Mouse (Mus musculus): Measurements from ENCODE around the gene Igf1r. TPM values are rescaled to one million over a fixed set of nuclear protein-coding genes. Genes with fewer than 3 reads are reported as not detected.

Gene Igf1r
- polyA plus RNA-seq, 1 experiment from 2014 or later, result 25.2 TPM

GRCm38 (mm10) chr7:68239220-68239827 is 286.7 kb downstream of the Igf1r start:
- H3K9me3 ChIP-seq, result no peaks in the 10 kb centered on the region
- peaks cover 12% of the 10 kb centered on the region; the same call in 1 of the 2 replicates for H3K4me1 ChIP-seq
- no peaks in the 10 kb centered on the region for H3K27me3 ChIP-seq (replicated peaks; ENCODE audit: low read depth, poor library complexity, severe bottlenecking)
- 59% methylated on average over 11 of the region's 11 CpGs for WGBS
- no peak overlapping the region for H3K4me3 ChIP-seq
- DNase-seq (ENCODE audit: low spot score), result peak; percentile 33
- H3K27ac ChIP-seq (replicated peaks), result no peak overlapping the region; the same call in 1 of the 2 replicates
- no peaks in the 10 kb centered on the region for H3K36me3 ChIP-seq (replicated peaks)

GRCm38 (mm10) chr7:68241205-68241604 is 288.6 kb downstream of the Igf1r start:
- no peaks in the 10 kb centered on the region for H3K9me3 ChIP-seq
- no peak for DNase-seq (ENCODE audit: low spot score)
- H3K27me3 ChIP-seq (replicated peaks; ENCODE audit: low read depth, poor library complexity, severe bottlenecking), result no peaks in the 10 kb centered on the region
- H3K4me1 ChIP-seq, result peaks cover 18% of the 10 kb centered on the region
- WGBS, result 86% methylated on average over 9 of the region's 9 CpGs
- H3K36me3 ChIP-seq (replicated peaks), result no peaks in the 10 kb centered on the region
- H3K27ac ChIP-seq (replicated peaks), result no peak overlapping the region
- no peak overlapping the region for H3K4me3 ChIP-seq

GRCm38 (mm10) chr7:68245681-68246080 is 293.1 kb downstream of the Igf1r start:
- Histone ChIP-seq H3K36me3 (replicated peaks) (no peaks in the 10 kb centered on the region), H3K4me3 (no peak overlapping the region), H3K27me3 (replicated peaks; ENCODE audit: low read depth, poor library complexity, severe bottlenecking) (no peaks in the 10 kb centered on the region), H3K4me1 (peaks cover 11% of the 10 kb centered on the region; the same call in 1 of the 2 replicates), H3K27ac (replicated peaks) (no peak overlapping the region), H3K9me3 (peaks cover 5% of the 10 kb centered on the region; the same call in 1 of the 2 replicates)
- 48% methylated on average over 4 of the region's 4 CpGs for WGBS
- no peak for DNase-seq (ENCODE audit: low spot score)

GRCm38 (mm10) chr7:68246249-68246648 is 293.6 kb downstream of the Igf1r start:
- H3K27ac ChIP-seq (replicated peaks), result no peak overlapping the region
- H3K4me3 ChIP-seq, result no peak overlapping the region
- WGBS, result 68% methylated on average over 8 of the region's 8 CpGs
- no peaks in the 10 kb centered on the region for H3K27me3 ChIP-seq (replicated peaks; ENCODE audit: low read depth, poor library complexity, severe bottlenecking)
- H3K4me1 ChIP-seq, result peaks cover 7% of the 10 kb centered on the region; the same call in 1 of the 2 replicates
- H3K36me3 ChIP-seq (replicated peaks), result no peaks in the 10 kb centered on the region
- no peak for DNase-seq (ENCODE audit: low spot score)
- peaks cover 5% of the 10 kb centered on the region; the same call in 1 of the 2 replicates for H3K9me3 ChIP-seq

- 86% methylated on average over 1 of the region's 1 CpGs for WGBS
- H3K4me1 ChIP-seq, result peaks cover 7% of the 10 kb centered on the region; the same call in 1 of the 2 replicates
Observed at GRCm38 (mm10) chr7:68250411-68250810, 297.8 kb downstream of the Igf1r start.

GRCm38 (mm10) chr7:68250902-68251301 is 298.3 kb downstream of the Igf1r start:
- H3K27ac ChIP-seq (replicated peaks), result no peak overlapping the region
- H3K4me1 ChIP-seq, result peaks cover 4% of the 10 kb centered on the region; the same call in 1 of the 2 replicates
- no peak for DNase-seq (ENCODE audit: low spot score)
- 90% methylated on average over 3 of the region's 3 CpGs for WGBS
- H3K9me3 ChIP-seq, result peaks cover 5% of the 10 kb centered on the region; the same call in 1 of the 2 replicates
- H3K4me3 ChIP-seq, result no peak overlapping the region
- no peaks in the 10 kb centered on the region for H3K36me3 ChIP-seq (replicated peaks)
- no peaks in the 10 kb centered on the region for H3K27me3 ChIP-seq (replicated peaks; ENCODE audit: low read depth, poor library complexity, severe bottlenecking)

More at GRCm38 (mm10) chr7:68250411-68250810, 297.8 kb downstream of the Igf1r start:
- DNase-seq (ENCODE audit: low spot score), result no peak
- no peaks in the 10 kb centered on the region for H3K27me3 ChIP-seq (replicated peaks; ENCODE audit: low read depth, poor library complexity, severe bottlenecking)
- no peaks in the 10 kb centered on the region for H3K36me3 ChIP-seq (replicated peaks)
- no peak overlapping the region for H3K4me3 ChIP-seq
- H3K27ac ChIP-seq (replicated peaks), result no peak overlapping the region
- H3K9me3 ChIP-seq, result peaks cover 5% of the 10 kb centered on the region; the same call in 1 of the 2 replicates

GRCm38 (mm10) chr7:68257767-68258166 is 305.1 kb downstream of the Igf1r start:
- Histone ChIP-seq H3K36me3 (replicated peaks) (no peaks in the 10 kb centered on the region), H3K4me3 (no peak overlapping the region), H3K9me3 (no peaks in the 10 kb centered on the region), H3K27me3 (replicated peaks; ENCODE audit: low read depth, poor library complexity, severe bottlenecking) (no peaks in the 10 kb centered on the region), H3K27ac (replicated peaks) (no peak overlapping the region), H3K4me1 (peaks cover 10% of the 10 kb centered on the region)
- DNase-seq (ENCODE audit: low spot score), result no peak
- WGBS, result 84% methylated on average over 2 of the region's 2 CpGs

- WGBS, result 82% methylated on average over 17 of the region's 17 CpGs
- peak overlapping the region; percentile 4; the same call in 1 of the 2 replicates for H3K27ac ChIP-seq (replicated peaks)
Observed at GRCm38 (mm10) chr7:68258326-68259150, 305.9 kb downstream of the Igf1r start.

GRCm38 (mm10) chr7:68259523-68260081 is 307.0 kb downstream of the Igf1r start:
- H3K9me3 ChIP-seq, result no peaks in the 10 kb centered on the region
- no peaks in the 10 kb centered on the region for H3K36me3 ChIP-seq (replicated peaks)
- peaks cover 26% of the 10 kb centered on the region for H3K4me1 ChIP-seq
- no peak overlapping the region for H3K27ac ChIP-seq (replicated peaks)
- H3K4me3 ChIP-seq, result no peak overlapping the region
- DNase-seq (ENCODE audit: low spot score), result no peak
- WGBS, result 70% methylated on average over 6 of the region's 6 CpGs
- peaks cover 14% of the 10 kb centered on the region for H3K27me3 ChIP-seq (replicated peaks; ENCODE audit: low read depth, poor library complexity, severe bottlenecking)

More at GRCm38 (mm10) chr7:68258326-68259150, 305.9 kb downstream of the Igf1r start:
- H3K4me3 ChIP-seq, result no peak overlapping the region
- no peak for DNase-seq (ENCODE audit: low spot score)
- H3K4me1 ChIP-seq, result peaks cover 15% of the 10 kb centered on the region
- H3K27me3 ChIP-seq (replicated peaks; ENCODE audit: low read depth, poor library complexity, severe bottlenecking), result peaks cover 4% of the 10 kb centered on the region
- no peaks in the 10 kb centered on the region for H3K9me3 ChIP-seq
- no peaks in the 10 kb centered on the region for H3K36me3 ChIP-seq (replicated peaks)

GRCm38 (mm10) chr7:68262612-68263200 is 310.1 kb downstream of the Igf1r start:
- Histone ChIP-seq H3K27me3 (replicated peaks; ENCODE audit: low read depth, poor library complexity, severe bottlenecking) (peaks cover 26% of the 10 kb centered on the region), H3K4me1 (peaks cover 45% of the 10 kb centered on the region), H3K36me3 (replicated peaks) (no peaks in the 10 kb centered on the region), H3K4me3 (no peak overlapping the region), H3K27ac (replicated peaks) (no peak overlapping the region), H3K9me3 (no peaks in the 10 kb centered on the region)
- no peak for DNase-seq (ENCODE audit: low spot score)
- 60% methylated on average over 8 of the region's 8 CpGs for WGBS

- Histone ChIP-seq H3K36me3 (replicated peaks) (no peaks in the 10 kb centered on the region), H3K4me3 (peak overlapping the region; percentile 54), H3K9me3 (no peaks in the 10 kb centered on the region), H3K4me1 (peaks cover 45% of the 10 kb centered on the region), H3K27ac (replicated peaks) (peak overlapping the region; percentile 52; the same call in 1 of the 2 replicates), H3K27me3 (replicated peaks; ENCODE audit: low read depth, poor library complexity, severe bottlenecking) (peaks cover 26% of the 10 kb centered on the region)
- WGBS, result 51% methylated on average over 8 of the region's 8 CpGs
- DNase-seq (ENCODE audit: low spot score), result no peak
Observed at GRCm38 (mm10) chr7:68263346-68264027, 310.9 kb downstream of the Igf1r start.

Data from embryonic facial prominence, embryonic 10.5 days (tissue).